Mouse (Mus musculus) retina, embryonic 14.5 days (tissue): Measurements from ENCODE around the gene Eif4g2.

Experiments
- DNase-seq: peaks from one replicate; pipeline ENCODE4 v3.0.0-alpha.2; 2015; ENCODE audit warnings: low spot score

Eif4g2 gene

GRCm38 (mm10) chr7:111082822-111083732, at the start of gene Eif4g2:
Gene Eif4g2 (minus strand): TSS chr7:111083030.
- DNase-seq, result peak; percentile 99

GRCm38 (mm10) chr7:111132596-111132995, 49.8 kb upstream of the Eif4g2 start:
- no peak for DNase-seq

GRCm38 (mm10) chr7:111126636-111127395, 44.0 kb upstream of the Eif4g2 start:
- DNase-seq, result no peak

- DNase-seq, result no peak
Measured at GRCm38 (mm10) chr7:111123761-111124546, 41.1 kb upstream of the Eif4g2 start.

- peak; percentile 99 for DNase-seq
Measured at GRCm38 (mm10) chr7:111122531-111123130, 39.8 kb upstream of the Eif4g2 start.

GRCm38 (mm10) chr7:111122084-111122530, 39.3 kb upstream of the Eif4g2 start:
- DNase-seq, result peak; percentile 84

- DNase-seq, result no peak
Measured at GRCm38 (mm10) chr7:111121522-111121921, 38.7 kb upstream of the Eif4g2 start.

- no peak for DNase-seq
Measured at GRCm38 (mm10) chr7:111109561-111109960, 26.7 kb upstream of the Eif4g2 start.

GRCm38 (mm10) chr7:111109161-111109560, 26.3 kb upstream of the Eif4g2 start:
- DNase-seq, result no peak

GRCm38 (mm10) chr7:111098196-111098595, 15.4 kb upstream of the Eif4g2 start:
- DNase-seq, result no peak

GRCm38 (mm10) chr7:111095169-111095568, 12.3 kb upstream of the Eif4g2 start:
- DNase-seq, result no peak

GRCm38 (mm10) chr7:111085153-111085552, 2.3 kb upstream of the Eif4g2 start:
- no peak for DNase-seq

GRCm38 (mm10) chr7:111084443-111084842, 1.6 kb upstream of the Eif4g2 start:
- no peak for DNase-seq

- DNase-seq, result no peak
Measured at GRCm38 (mm10) chr7:111083733-111084120, 897 bp upstream of the Eif4g2 start.

- peak; percentile 90 for DNase-seq
Measured at GRCm38 (mm10) chr7:111082043-111082821, 598 bp downstream of the Eif4g2 start.

GRCm38 (mm10) chr7:111080876-111081275, 2.0 kb downstream of the Eif4g2 start:
- no peak for DNase-seq

- no peak for DNase-seq
Measured at GRCm38 (mm10) chr7:111080026-111080425, 2.8 kb downstream of the Eif4g2 start.

GRCm38 (mm10) chr7:111078271-111078670, 4.6 kb downstream of the Eif4g2 start:
- DNase-seq, result no peak

GRCm38 (mm10) chr7:111075288-111075687, 7.5 kb downstream of the Eif4g2 start:
- no peak for DNase-seq

GRCm38 (mm10) chr7:111072410-111072809, 10.4 kb downstream of the Eif4g2 start:
- DNase-seq, result no peak

- DNase-seq, result no peak
Measured at GRCm38 (mm10) chr7:111070167-111070496, 12.7 kb downstream of the Eif4g2 start.
